47 mouse cellular contexts compared by ENCODE assay signal in genomic region chr13:98669296-98669695, GRCm38 (mm10). TPM values are rescaled to one million over a fixed set of nuclear protein-coding genes. Genes with fewer than 3 reads are reported as not detected.
"Had no signal": no experiment of that assay in that cellular context is flagged by ENCODE, and none has a peak within 500 bp of the region (broad histone marks: within the 10 kb centered on the region; RNA-seq: fewer than 3 reads in every experiment).

No protein-coding gene starts in this region.

- H3K4me3 ChIP-seq: limb, embryonic 10.5 days; limb, embryonic 12.5 days; limb, embryonic 13.5 days; limb, embryonic 15.5 days; liver, embryonic 12.5 days; liver, embryonic 13.5 days; liver, embryonic 15.5 days; lung, embryonic 15.5 days; megakaryocyte, embryonic 14.5 days; midbrain, embryonic 10.5 days; midbrain, embryonic 12.5 days; midbrain, embryonic 13.5 days; midbrain, embryonic 15.5 days; myocyte; neural tube, embryonic 12.5 days; neural tube, embryonic 13.5 days had no signal

- ATAC-seq: liver, embryonic 12.5 days; liver, postnatal 0 days; lung, postnatal 0 days; midbrain, embryonic 13.5 days; midbrain, embryonic 15.5 days; midbrain, embryonic 16.5 days had no signal

- H3K27ac ChIP-seq: limb, embryonic 10.5 days; limb, embryonic 12.5 days; limb, embryonic 13.5 days; limb, embryonic 15.5 days; liver, embryonic 12.5 days; liver, embryonic 13.5 days; liver, embryonic 14.5 days; liver, embryonic 15.5 days; lung, embryonic 15.5 days; macrophage; midbrain, embryonic 10.5 days; midbrain, embryonic 12.5 days; midbrain, embryonic 13.5 days; midbrain, embryonic 15.5 days; neural tube, embryonic 12.5 days; neural tube, embryonic 13.5 days had no signal

- H3K9me3 ChIP-seq: limb, embryonic 10.5 days; limb, embryonic 12.5 days; limb, embryonic 13.5 days; limb, embryonic 15.5 days; liver, embryonic 12.5 days; liver, embryonic 13.5 days; liver, embryonic 15.5 days; lung, embryonic 15.5 days; midbrain, embryonic 10.5 days; midbrain, embryonic 12.5 days; midbrain, embryonic 13.5 days; midbrain, embryonic 15.5 days; neural tube, embryonic 12.5 days; neural tube, embryonic 13.5 days had no signal

- H3K27me3 ChIP-seq: limb, embryonic 13.5 days; limb, embryonic 15.5 days; liver, embryonic 12.5 days; liver, embryonic 13.5 days; liver, embryonic 15.5 days; lung, embryonic 15.5 days; megakaryocyte, embryonic 14.5 days; midbrain, embryonic 12.5 days; midbrain, embryonic 13.5 days; midbrain, embryonic 15.5 days; neural tube, embryonic 12.5 days; neural tube, embryonic 13.5 days had no signal

- H3K4me1 ChIP-seq: limb, embryonic 10.5 days; limb, embryonic 15.5 days; liver, embryonic 12.5 days; liver, embryonic 13.5 days; liver, embryonic 15.5 days; lung, embryonic 15.5 days; megakaryocyte, embryonic 14.5 days; midbrain, embryonic 10.5 days; midbrain, embryonic 12.5 days; midbrain, embryonic 13.5 days; midbrain, embryonic 15.5 days; neural tube, embryonic 12.5 days; neural tube, embryonic 13.5 days had no signal

- H3K4me2 ChIP-seq: limb, embryonic 12.5 days; limb, embryonic 13.5 days; limb, embryonic 15.5 days; liver, embryonic 11.5 days; liver, embryonic 12.5 days; liver, embryonic 13.5 days; liver, embryonic 15.5 days; lung, embryonic 14.5 days; lung, embryonic 15.5 days; midbrain, embryonic 11.5 days; midbrain, embryonic 12.5 days; midbrain, embryonic 13.5 days; midbrain, embryonic 15.5 days; neural tube, embryonic 12.5 days; neural tube, embryonic 13.5 days had no signal

- DNase-seq: left cerebral cortex, postnatal 4 days; liver; liver, embryonic 13.5 days; liver, postnatal 0 days; lung, adult 18-20 months; lung, adult 2 months; lung, embryonic 14.5 days; lung, postnatal 10 days; lung, postnatal 14 days; lung, postnatal 36 days; lung, postnatal 4 days; midbrain, embryonic 14.5 days had no signal

- H3K36me3 ChIP-seq: limb, embryonic 10.5 days; limb, embryonic 12.5 days; limb, embryonic 13.5 days; limb, embryonic 15.5 days; liver, embryonic 12.5 days; liver, embryonic 13.5 days; liver, embryonic 15.5 days; lung, embryonic 15.5 days; midbrain, embryonic 10.5 days; midbrain, embryonic 12.5 days; midbrain, embryonic 13.5 days; midbrain, embryonic 15.5 days; neural tube, embryonic 12.5 days; neural tube, embryonic 13.5 days had no signal

- H3K9ac ChIP-seq: limb, embryonic 12.5 days; limb, embryonic 13.5 days; limb, embryonic 15.5 days; liver, embryonic 12.5 days; liver, embryonic 13.5 days; liver, embryonic 14.5 days; liver, embryonic 15.5 days; liver, postnatal 0 days; lung, embryonic 14.5 days; lung, embryonic 15.5 days; midbrain, embryonic 12.5 days; midbrain, embryonic 13.5 days; midbrain, embryonic 15.5 days; neural tube, embryonic 12.5 days; neural tube, embryonic 13.5 days had no signal

RNA-seq across cellular contexts. Expression of gene Tmem171, which starts 25.3 kb away (rescaled TPM):
- total RNA-seq: left cerebral cortex, postnatal 25 days; left cerebral cortex, postnatal 36 days; liver, adult 2 months; megakaryocyte, adult 5-6 weeks; megakaryocyte-erythroid progenitor cell, adult 5-6 weeks; midbrain, postnatal 0 days; monocyte, adult 5-6 weeks had no signal
- polyA plus RNA-seq: limb, embryonic 10.5 days; limb, embryonic 11.5 days; liver, embryonic 12.5 days; liver, embryonic 13.5 days; midbrain, embryonic 10.5 days; midbrain, embryonic 11.5 days; midbrain, embryonic 12.5 days; midbrain, embryonic 13.5 days; midbrain, embryonic 14.5 days; midbrain, embryonic 15.5 days; midbrain, embryonic 16.5 days; midbrain, postnatal 0 days; neural tube, embryonic 11.5 days; neural tube, embryonic 12.5 days; neural tube, embryonic 13.5 days had no signal

RNA-seq across cellular contexts. Expression of gene Tmem174, which starts 32.1 kb away (rescaled TPM):
- total RNA-seq: left cerebral cortex, postnatal 14 days; left cerebral cortex, postnatal 36 days; left cerebral cortex, postnatal 4 days; liver, adult 2 months; megakaryocyte progenitor cell, adult 5-6 weeks; megakaryocyte-erythroid progenitor cell, adult 5-6 weeks; midbrain, postnatal 0 days; monocyte, adult 5-6 weeks had no signal
- polyA plus RNA-seq: limb, embryonic 10.5 days; limb, embryonic 11.5 days; limb, embryonic 12.5 days; limb, embryonic 13.5 days; limb, embryonic 14.5 days; limb, embryonic 15.5 days; liver, adult 2 months; liver, embryonic 11.5 days; liver, embryonic 12.5 days; liver, embryonic 13.5 days; liver, embryonic 14.5 days; liver, embryonic 15.5 days; liver, embryonic 16.5 days; liver, postnatal 0 days; lung, adult 2 months; lung, embryonic 16.5 days; macrophage; midbrain, embryonic 11.5 days; midbrain, embryonic 12.5 days; midbrain, embryonic 13.5 days; midbrain, embryonic 14.5 days; midbrain, embryonic 15.5 days; midbrain, embryonic 16.5 days; midbrain, postnatal 0 days; myocyte; neural tube, embryonic 11.5 days; neural tube, embryonic 12.5 days; neural tube, embryonic 13.5 days had no signal
